Mouse (Mus musculus): ENCODE data around the gene Cdc42ep1.

DNA sequence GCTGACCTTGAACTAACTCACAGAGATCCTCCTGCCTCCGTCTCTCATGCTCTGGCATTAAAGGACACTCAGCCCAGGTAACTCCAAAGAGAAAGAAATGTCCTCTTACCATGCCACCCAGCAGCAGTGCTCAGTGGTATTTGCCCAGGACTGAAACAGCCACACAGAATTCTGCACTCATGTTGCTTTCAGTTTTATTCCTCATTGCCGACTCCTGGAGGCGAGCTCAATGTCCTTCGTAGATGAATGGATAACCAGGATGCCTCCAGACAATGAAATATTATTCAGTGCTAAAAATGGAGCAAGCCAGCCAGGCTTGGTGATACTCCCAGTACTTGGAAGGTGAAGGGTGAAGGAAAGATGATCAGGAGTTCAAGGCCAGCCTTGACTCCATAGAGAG lies 28.8 kb upstream of the Cdc42ep1 start:
- TF ChIP-seq CTCF (IDR thresholded peaks at IDR 0.05; ENCODE audit: low read depth) (no peak), EP300 (IDR thresholded peaks at IDR 0.05; ENCODE audit: low read depth) (no peak)
